Mouse (Mus musculus) cerebellum, adult 2 months (tissue): ENCODE measurements around the gene Fbn1. TPM values are rescaled to one million over a fixed set of nuclear protein-coding genes. Genes with fewer than 3 reads are reported as not detected.

Source experiments
- DNase-seq, 2 experiments: peaks; one replicate each; pipeline ENCODE4 v3.0.0; 2021
- H3K27ac ChIP-seq: fragments of 200-500 bp; 2 replicates; pipeline ENCODE4 v1.5.1; 2012; ENCODE audit warnings: low read length, control low read depth, inconsistent platforms; ENCODE audit not compliant: insufficient read depth
- H3K27me3 ChIP-seq: fragments of 200-500 bp; 2 replicates; pipeline ENCODE4 v1.6.1; 2012; ENCODE audit warnings: inconsistent platforms, mild to moderate bottlenecking, low read length, moderate library complexity; ENCODE audit not compliant: control insufficient read depth, insufficient read depth
- H3K4me1 ChIP-seq: fragments of 200-500 bp; 2 replicates; pipeline ENCODE4 v1.6.1; 2011; ENCODE audit warnings: low read length; ENCODE audit not compliant: control insufficient read depth, insufficient read depth
- H3K4me3 ChIP-seq: fragments of 200-500 bp; replicated peaks from 2 replicates; pipeline ENCODE3; 2011; ENCODE audit warnings: mild to moderate bottlenecking, low read depth, low read length, control low read depth; ENCODE audit not compliant: insufficient read depth
- CTCF ChIP-seq: fragments of 200-500 bp; IDR thresholded peaks from 2 replicates; pipeline ENCODE4 v1.5.1; 2011; ENCODE audit warnings: low read depth, mild to moderate bottlenecking, control low read depth, low read length, moderate library complexity, borderline replicate concordance; ENCODE audit not compliant: insufficient read depth
- POLR2A ChIP-seq: fragments of 200-500 bp; IDR thresholded peaks from 2 replicates; pipeline ENCODE4 v1.6.1; 2011; ENCODE audit warnings: low read length, control low read depth, borderline replicate concordance; ENCODE audit not compliant: insufficient read depth
- WGBS: fragments of 180-500 bp; shearing (Covaris S2); methylation state at CpG from one replicate; pipeline ENCODE4 v1.1.7; 2018; 5-methylcytosine and 5-hydroxymethylcytosine counted together
- polyA plus RNA-seq: library from polyadenylated mRNA; depleted of rRNA; stranded (reverse); fragments of >200 nt; gene quantifications from 2 replicates; pipeline ENCODE4 v1.2.3, GENCODE M21; 2012

The Fbn1 gene
- polyA plus RNA-seq, 1 experiment: 1.2 TPM

GRCm38 (mm10) chr2:125356068-125356467 is 151.7 kb downstream of the Fbn1 start:
- H3K27ac ChIP-seq: no peak overlapping the region
- no peaks in the 10 kb centered on the region for H3K27me3 ChIP-seq
- no peak for TF ChIP-seq POLR2A
- no peak for TF ChIP-seq CTCF
- H3K4me1 ChIP-seq: no peaks in the 10 kb centered on the region; the same call in 1 of the 2 replicates
- DNase-seq: no peak
- WGBS: 96% methylated on average over 5 of the region's 5 CpGs
- H3K4me3 ChIP-seq: no peak overlapping the region

- peak; percentile 15 to 25 for DNase-seq
- 33% methylated on average over 11 of the region's 11 CpGs for WGBS
- Histone ChIP-seq H3K27me3 (no peaks in the 10 kb centered on the region), H3K27ac (no peak overlapping the region), H3K4me1 (no peaks in the 10 kb centered on the region; the same call in 1 of the 2 replicates), H3K4me3 (no peak overlapping the region)
- TF ChIP-seq POLR2A (no peak), CTCF (no peak)
Observed at GRCm38 (mm10) chr2:125355216-125355971, 152.4 kb downstream of the Fbn1 start.

GRCm38 (mm10) chr2:125354587-125354986 is 153.2 kb downstream of the Fbn1 start:
- Histone ChIP-seq H3K4me1 (no peaks in the 10 kb centered on the region; the same call in 1 of the 2 replicates), H3K27ac (no peak overlapping the region), H3K4me3 (no peak overlapping the region), H3K27me3 (no peaks in the 10 kb centered on the region)
- DNase-seq: no peak
- whole genome bisulfite sequencing: 77% methylated on average over 11 of the region's 11 CpGs
- TF ChIP-seq CTCF (no peak), POLR2A (no peak)

DNA sequence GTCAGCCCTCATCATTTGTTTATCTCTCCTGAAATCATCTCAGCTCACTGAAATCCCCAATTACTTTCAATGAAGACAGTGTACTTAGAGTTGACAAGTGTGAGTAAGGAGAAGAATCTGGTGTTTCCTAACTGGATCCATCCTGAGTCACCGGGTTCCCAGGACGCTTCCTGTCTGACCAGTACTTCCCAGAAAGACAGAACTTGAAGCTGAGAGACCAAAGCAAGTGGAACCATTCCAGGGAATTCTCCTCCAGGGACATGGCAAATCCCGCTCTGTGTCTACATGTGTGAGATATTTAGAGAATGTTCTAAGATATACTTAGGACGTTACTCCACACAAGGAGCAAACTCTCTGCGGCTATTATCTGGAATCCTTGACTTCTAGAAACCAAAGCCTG is 158.6 kb downstream of the Fbn1 start:
- Histone ChIP-seq H3K27ac (no peak overlapping the region), H3K4me1 (no peaks in the 10 kb centered on the region), H3K4me3 (no peak overlapping the region), H3K27me3 (no peaks in the 10 kb centered on the region)
- 95% methylated on average over 5 of the region's 5 CpGs for WGBS
- DNase-seq: no peak
- TF ChIP-seq CTCF (no peak), POLR2A (no peak)

- H3K4me3 ChIP-seq: no peak overlapping the region
- H3K27me3 ChIP-seq: no peaks in the 10 kb centered on the region
- H3K4me1 ChIP-seq: no peaks in the 10 kb centered on the region
- no peak overlapping the region for H3K27ac ChIP-seq
- WGBS: 89% methylated on average over 21 of the region's 21 CpGs
- no peak for DNase-seq
- TF ChIP-seq CTCF (no peak), POLR2A (no peak)
Observed at GRCm38 (mm10) chr2:125342181-125342950, 165.4 kb downstream of the Fbn1 start.

- no peak for DNase-seq
- no peak overlapping the region for H3K27ac ChIP-seq
- no peak overlapping the region for H3K4me3 ChIP-seq
- H3K4me1 ChIP-seq: no peaks in the 10 kb centered on the region
- TF ChIP-seq POLR2A: no peak
- TF ChIP-seq CTCF: no peak
- no peaks in the 10 kb centered on the region for H3K27me3 ChIP-seq
- WGBS: 85% methylated on average over 5 of the region's 5 CpGs
Observed at GRCm38 (mm10) chr2:125340381-125340780, 167.4 kb downstream of the Fbn1 start.

DNA sequence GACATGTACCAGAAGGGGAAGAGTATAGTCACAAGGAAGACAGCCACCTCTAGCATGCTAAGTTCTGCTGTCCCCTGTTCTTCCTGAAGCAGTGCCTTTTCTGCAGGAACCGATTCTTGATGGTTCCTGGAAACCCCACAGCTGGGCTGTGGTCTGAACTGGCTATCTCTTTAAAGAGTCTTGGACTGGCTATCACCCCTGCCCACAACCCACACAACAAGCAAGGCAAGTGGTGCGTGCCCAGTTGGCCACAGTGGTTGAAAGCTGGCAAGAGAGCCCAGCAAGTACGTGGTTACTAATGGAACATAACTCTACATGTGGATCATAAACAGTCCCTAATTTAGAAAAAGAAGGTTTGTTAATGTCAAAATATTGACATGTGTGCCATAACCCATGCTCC is 170.6 kb downstream of the Fbn1 start:
- no peak for TF ChIP-seq POLR2A
- no peak for TF ChIP-seq CTCF
- H3K27ac ChIP-seq: no peak overlapping the region
- WGBS: 83% methylated on average over 3 of the region's 3 CpGs
- no peaks in the 10 kb centered on the region for H3K4me1 ChIP-seq
- H3K4me3 ChIP-seq: no peak overlapping the region
- no peak for DNase-seq
- H3K27me3 ChIP-seq: no peaks in the 10 kb centered on the region

- WGBS: 94% methylated on average over 11 of the region's 11 CpGs
- TF ChIP-seq CTCF: no peak
- TF ChIP-seq POLR2A: no peak
- H3K4me3 ChIP-seq: no peak overlapping the region
- no peaks in the 10 kb centered on the region for H3K27me3 ChIP-seq
- no peak for DNase-seq
- no peaks in the 10 kb centered on the region for H3K4me1 ChIP-seq
- H3K27ac ChIP-seq: no peak overlapping the region
Observed at GRCm38 (mm10) chr2:125335206-125335605, 172.6 kb downstream of the Fbn1 start.
